Mouse (Mus musculus) neural tube, embryonic 13.5 days (tissue): ENCODE data around the gene Zfp335. TPM values are rescaled to one million over a fixed set of nuclear protein-coding genes. Genes with fewer than 3 reads are reported as not detected.
"Not testable (repeated sequence)": the region's sequence is repeated elsewhere in the genome, so short reads cannot be mapped to it uniquely, and the experiment has no call there.

Experiments
- ATAC-seq: fragments of 200-750 bp; cut with Nextera tagmentation; 2 replicates; pipeline ENCODE4 v1.8.0; 2017; ENCODE audit warnings: low read depth, mild to moderate bottlenecking, moderate TSS enrichment, moderate library complexity
- H3K27ac ChIP-seq: fragments of 300-500 bp; sonication (generic); replicated peaks from 2 replicates; pipeline ENCODE4 v1.5.1; 2015; ENCODE audit warnings: moderate library complexity, mild to moderate bottlenecking, inconsistent platforms
- H3K27me3 ChIP-seq: fragments of 300-500 bp; sonication (generic); 2 replicates; pipeline ENCODE4 v1.6.1; 2015; ENCODE audit warnings: mild to moderate bottlenecking, inconsistent platforms
- H3K36me3 ChIP-seq: fragments of 300-500 bp; sonication (generic); 2 replicates; pipeline ENCODE4 v1.6.1; 2015; ENCODE audit warnings: mild to moderate bottlenecking, inconsistent platforms
- H3K4me1 ChIP-seq: fragments of 300-500 bp; sonication (generic); replicated peaks from 2 replicates; pipeline ENCODE4 v1.6.1; 2015; ENCODE audit warnings: inconsistent platforms
- H3K4me2 ChIP-seq: fragments of 300-500 bp; sonication (generic); 2 replicates; pipeline ENCODE4 v1.6.1; 2015; ENCODE audit warnings: inconsistent platforms, mild to moderate bottlenecking, moderate library complexity
- H3K4me3 ChIP-seq: fragments of 300-500 bp; sonication (generic); 2 replicates; pipeline ENCODE4 v1.5.1; 2015; ENCODE audit warnings: mild to moderate bottlenecking, inconsistent platforms
- H3K9ac ChIP-seq: fragments of 300-500 bp; sonication (generic); 2 replicates; pipeline ENCODE4 v1.6.1; 2015; ENCODE audit warnings: moderate library complexity, mild to moderate bottlenecking, inconsistent platforms
- H3K9me3 ChIP-seq: fragments of 300-500 bp; sonication (generic); 2 replicates; pipeline ENCODE4 v1.6.1; 2016; ENCODE audit warnings: inconsistent platforms
- WGBS: fragments of 180-500 bp; shearing (Covaris S2); methylation state at CpG from one replicate; pipeline ENCODE4 v1.1.7; 2015; 5-methylcytosine and 5-hydroxymethylcytosine counted together
- polyA plus RNA-seq: library from polyadenylated mRNA; unstranded; fragments of >200 nt; fragmentation: Nextera tagmentation; extraction: Ambion mirVana; gene quantifications from 2 replicates; pipeline ENCODE4 v1.2.1, GENCODE M21; 2015

Gene Zfp335
- polyA plus RNA-seq, 1 experiment from 2014 or later = 13.3 TPM

- no peak for ATAC-seq
- WGBS = 7% methylated on average over 1 of the region's 1 CpGs
- H3K4me3 ChIP-seq = no peak overlapping the region
- peak overlapping the region; percentile 69 for H3K27ac ChIP-seq
- no peaks in the 10 kb centered on the region for H3K27me3 ChIP-seq
- no peak overlapping the region for H3K4me2 ChIP-seq
- H3K36me3 ChIP-seq = no peaks in the 10 kb centered on the region
- H3K9me3 ChIP-seq = no peaks in the 10 kb centered on the region
- peaks cover 36% of the 10 kb centered on the region for H3K4me1 ChIP-seq
- H3K9ac ChIP-seq = no peak overlapping the region
Measured at GRCm38 (mm10) chr2:164874239-164874769, 37.3 kb downstream of the Zfp335 start.

GRCm38 (mm10) chr2:164873621-164874020 is 37.9 kb downstream of the Zfp335 start:
- Histone ChIP-seq H3K4me3 (no peak overlapping the region), H3K36me3 (no peaks in the 10 kb centered on the region), H3K4me2 (no peak overlapping the region), H3K4me1 (peaks cover 35% of the 10 kb centered on the region), H3K27ac (peak overlapping the region; percentile 69), H3K9ac (no peak overlapping the region), H3K9me3 (no peaks in the 10 kb centered on the region), H3K27me3 (no peaks in the 10 kb centered on the region)
- no peak for ATAC-seq
- 50% methylated on average over 3 of the region's 3 CpGs for WGBS

- no peak overlapping the region for H3K4me3 ChIP-seq
- 68% methylated on average over 6 of the region's 6 CpGs for WGBS
- no peaks in the 10 kb centered on the region for H3K36me3 ChIP-seq
- no peaks in the 10 kb centered on the region for H3K27me3 ChIP-seq
- 0 out of 2 replicates have a peak, but pooled peaks cover 9% of the 10 kb centered on the region for H3K9me3 ChIP-seq
- H3K4me2 ChIP-seq = no peak overlapping the region
- H3K4me1 ChIP-seq = peaks cover 18% of the 10 kb centered on the region
- H3K9ac ChIP-seq = no peak overlapping the region
- no peak overlapping the region for H3K27ac ChIP-seq
- ATAC-seq = no peak
Measured at GRCm38 (mm10) chr2:164871602-164872303, 39.8 kb downstream of the Zfp335 start.

- H3K27me3 ChIP-seq = no peaks in the 10 kb centered on the region
- no peaks in the 10 kb centered on the region for H3K4me1 ChIP-seq
- no peak overlapping the region for H3K9ac ChIP-seq
- ATAC-seq = no peak
- no peak overlapping the region for H3K4me3 ChIP-seq
- H3K36me3 ChIP-seq = no peaks in the 10 kb centered on the region
- H3K27ac ChIP-seq = no peak overlapping the region
- H3K9me3 ChIP-seq = 0 out of 2 replicates have a peak, but pooled peaks cover 9% of the 10 kb centered on the region
- no peak overlapping the region for H3K4me2 ChIP-seq
- WGBS = 83% methylated on average over 7 of the region's 7 CpGs
Measured at GRCm38 (mm10) chr2:164868491-164868890, 43.1 kb downstream of the Zfp335 start.

- 89% methylated on average over 7 of the region's 7 CpGs for WGBS
- no peak overlapping the region for H3K27ac ChIP-seq
Measured at GRCm38 (mm10) chr2:164867566-164867965, 44.0 kb downstream of the Zfp335 start.

GRCm38 (mm10) chr2:164866741-164867551 is 44.6 kb downstream of the Zfp335 start:
- no peak for ATAC-seq
- H3K9me3 ChIP-seq = 0 out of 2 replicates have a peak, but pooled peaks cover 9% of the 10 kb centered on the region
- H3K9ac ChIP-seq = no peak overlapping the region
- no peak overlapping the region for H3K4me3 ChIP-seq
- no peak overlapping the region for H3K27ac ChIP-seq
- no peak overlapping the region for H3K4me2 ChIP-seq
- no peaks in the 10 kb centered on the region for H3K36me3 ChIP-seq
- WGBS = 56% methylated on average over 16 of the region's 16 CpGs
- H3K4me1 ChIP-seq = peaks cover 6% of the 10 kb centered on the region
- no peaks in the 10 kb centered on the region for H3K27me3 ChIP-seq

More at GRCm38 (mm10) chr2:164867566-164867965, 44.0 kb downstream of the Zfp335 start:
- ATAC-seq = no peak
- no peak overlapping the region for H3K4me2 ChIP-seq
- H3K4me3 ChIP-seq = no peak overlapping the region
- no peaks in the 10 kb centered on the region for H3K36me3 ChIP-seq
- H3K9ac ChIP-seq = no peak overlapping the region
- H3K27me3 ChIP-seq = no peaks in the 10 kb centered on the region
- 0 out of 2 replicates have a peak, but pooled peaks cover 9% of the 10 kb centered on the region for H3K9me3 ChIP-seq
- no peaks in the 10 kb centered on the region for H3K4me1 ChIP-seq

- H3K9me3 ChIP-seq = 0 out of 2 replicates have a peak, but pooled peaks cover 9% of the 10 kb centered on the region
- no peak overlapping the region for H3K9ac ChIP-seq
- H3K4me1 ChIP-seq = peaks cover 10% of the 10 kb centered on the region
- H3K36me3 ChIP-seq = no peaks in the 10 kb centered on the region
- peaks cover 2% of the 10 kb centered on the region for H3K27me3 ChIP-seq
- H3K27ac ChIP-seq = no peak overlapping the region
- no peak overlapping the region for H3K4me2 ChIP-seq
- no peak for ATAC-seq
- 90% methylated on average over 4 of the region's 4 CpGs for WGBS
- no peak overlapping the region for H3K4me3 ChIP-seq
Measured at GRCm38 (mm10) chr2:164864593-164864992, 47.0 kb downstream of the Zfp335 start.

GRCm38 (mm10) chr2:164863411-164863810 is 48.1 kb downstream of the Zfp335 start:
- Histone ChIP-seq H3K27me3 (peaks cover 12% of the 10 kb centered on the region), H3K4me1 (peaks cover 14% of the 10 kb centered on the region)
- H3K27ac ChIP-seq, H3K4me2 ChIP-seq, ATAC-seq, H3K9ac ChIP-seq, H3K4me3 ChIP-seq, H3K36me3 ChIP-seq, H3K9me3 ChIP-seq: not testable (repeated sequence)
- 89% methylated on average over 9 of the region's 9 CpGs for WGBS

GRCm38 (mm10) chr2:164862179-164862861 is 49.2 kb downstream of the Zfp335 start:
- H3K9me3 ChIP-seq = no peaks in the 10 kb centered on the region
- peak overlapping the region; percentile 62; the same call in 1 of the 2 replicates for H3K27ac ChIP-seq
- peaks cover 25% of the 10 kb centered on the region for H3K4me1 ChIP-seq
- WGBS = 38% methylated on average over 9 of the region's 9 CpGs
- peaks cover 23% of the 10 kb centered on the region for H3K27me3 ChIP-seq
- H3K9ac ChIP-seq = no peak overlapping the region
- no peak overlapping the region for H3K4me2 ChIP-seq
- peak; percentile 46; the same call in 1 of the 2 replicates for ATAC-seq
- H3K36me3 ChIP-seq = no peaks in the 10 kb centered on the region
- no peak overlapping the region for H3K4me3 ChIP-seq

- Histone ChIP-seq H3K27me3 (peaks cover 35% of the 10 kb centered on the region), H3K36me3 (no peaks in the 10 kb centered on the region), H3K4me2 (no peak overlapping the region), H3K9me3 (no peaks in the 10 kb centered on the region), H3K4me1 (peaks cover 37% of the 10 kb centered on the region), H3K9ac (no peak overlapping the region), H3K27ac (peak overlapping the region; percentile 18; the same call in 1 of the 2 replicates), H3K4me3 (no peak overlapping the region)
- 74% methylated on average over 4 of the region's 4 CpGs for WGBS
- no peak for ATAC-seq
Measured at GRCm38 (mm10) chr2:164861094-164861493, 50.5 kb downstream of the Zfp335 start.

- WGBS = 64% methylated on average over 9 of the region's 9 CpGs
- H3K36me3 ChIP-seq = no peaks in the 10 kb centered on the region
Measured at GRCm38 (mm10) chr2:164859640-164860432, 51.7 kb downstream of the Zfp335 start.

More at GRCm38 (mm10) chr2:164859640-164860432, 51.7 kb downstream of the Zfp335 start:
- no peak overlapping the region for H3K4me3 ChIP-seq
- no peak for ATAC-seq
- H3K9me3 ChIP-seq = no peaks in the 10 kb centered on the region
- no peak overlapping the region for H3K9ac ChIP-seq
- H3K4me1 ChIP-seq = peaks cover 37% of the 10 kb centered on the region
- no peak overlapping the region for H3K27ac ChIP-seq
- no peak overlapping the region for H3K4me2 ChIP-seq
- H3K27me3 ChIP-seq = peaks cover 48% of the 10 kb centered on the region
